Mouse (Mus musculus) urinary bladder, postnatal 4 days (tissue): ENCODE data around the gene Eci1.
A peak's percentile ranks its signal among the peaks of the same experiment; 100 is the strongest.

Experiments
- DNase-seq, 2 experiments: peaks; one replicate each; pipeline ENCODE4 v3.0.0; 2021 to 2022; ENCODE audit warnings: low spot score in 2 of 2

Gene Eci1

GRCm38 (mm10) chr17:24472512-24472911 lies 46.1 kb downstream of the Eci1 start:
- no peak for DNase-seq

DNA sequence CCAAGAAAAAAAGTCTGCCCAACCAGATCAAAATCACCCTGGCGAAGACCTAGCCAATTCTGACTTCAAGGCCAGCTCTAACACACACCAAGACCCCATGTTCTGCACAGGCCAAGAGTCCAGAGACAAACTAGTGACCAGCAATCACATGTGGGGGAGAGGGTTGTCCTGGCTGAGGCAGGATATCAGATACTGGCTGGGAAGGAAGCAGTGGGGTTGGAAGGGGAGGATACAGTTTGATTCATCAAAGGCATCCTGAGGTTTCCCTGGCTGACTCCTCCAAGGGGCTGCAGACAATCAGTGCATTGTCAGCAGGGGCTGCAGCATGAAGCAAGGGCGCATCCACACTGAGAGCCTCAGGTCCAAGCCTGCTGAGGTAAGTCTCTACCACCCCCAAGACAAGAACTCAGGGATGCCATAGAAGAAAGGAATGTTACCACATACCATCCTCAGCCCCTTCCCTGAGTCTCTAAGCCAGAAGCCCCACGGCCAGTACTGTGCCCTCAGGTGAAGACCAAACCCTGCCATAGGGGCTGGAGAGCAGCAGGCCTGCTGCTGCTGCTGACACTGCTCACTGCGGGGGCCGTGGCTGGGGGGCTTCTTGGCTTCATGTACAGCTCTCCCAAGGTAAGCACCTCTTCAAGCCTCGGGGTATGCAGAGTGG lies 47.3 kb downstream of the Eci1 start, which contains the start of gene Bricd5:
TSS of gene Bricd5 (plus strand) at position 273 of the 664 bp plus-strand sequence.
- no peak for DNase-seq

DNA sequence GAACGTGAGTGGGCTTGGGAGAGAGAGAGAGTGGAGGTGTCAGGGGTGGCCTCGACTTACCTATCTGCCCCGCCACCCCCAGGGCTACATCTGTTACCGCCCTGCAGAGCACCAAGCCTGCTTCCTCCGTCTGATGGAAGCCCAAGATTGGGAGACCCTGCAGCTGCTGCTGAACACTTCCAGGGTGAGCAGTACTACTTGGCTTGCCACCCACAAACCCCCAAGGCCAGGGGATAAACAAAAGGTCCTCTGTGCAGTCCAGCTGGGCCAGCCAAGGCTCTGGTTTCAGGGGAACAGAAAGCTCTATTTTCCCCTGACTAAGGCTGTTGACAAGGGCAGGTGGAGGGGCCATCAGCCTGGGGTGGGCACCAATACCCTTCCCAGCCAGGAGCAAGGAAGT lies 48.1 kb downstream of the Eci1 start:
- DNase-seq: no peak

DNA sequence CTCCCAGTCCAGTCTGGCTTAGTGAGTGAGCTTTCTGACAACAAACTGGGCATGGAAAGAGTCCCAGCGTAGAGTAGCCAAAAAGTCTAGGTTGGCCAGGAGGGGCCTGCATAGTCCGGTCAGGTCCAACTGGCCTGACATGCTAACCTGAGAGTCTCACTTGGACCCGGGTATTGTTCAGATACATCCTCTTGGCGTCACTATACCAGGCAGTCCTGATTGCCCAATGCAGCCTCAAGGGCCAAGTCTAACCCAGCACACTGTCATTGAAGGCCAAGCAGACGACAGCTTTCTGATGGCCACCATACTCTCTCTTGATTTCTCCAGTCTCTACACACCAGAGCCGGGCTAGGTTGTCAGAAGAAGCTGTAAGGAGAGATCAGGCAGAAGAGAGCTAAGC lies 49.1 kb downstream of the Eci1 start:
- DNase-seq: no peak

- no peak for DNase-seq
Observed at GRCm38 (mm10) chr17:24476022-24476776, 49.8 kb downstream of the Eci1 start.

DNA sequence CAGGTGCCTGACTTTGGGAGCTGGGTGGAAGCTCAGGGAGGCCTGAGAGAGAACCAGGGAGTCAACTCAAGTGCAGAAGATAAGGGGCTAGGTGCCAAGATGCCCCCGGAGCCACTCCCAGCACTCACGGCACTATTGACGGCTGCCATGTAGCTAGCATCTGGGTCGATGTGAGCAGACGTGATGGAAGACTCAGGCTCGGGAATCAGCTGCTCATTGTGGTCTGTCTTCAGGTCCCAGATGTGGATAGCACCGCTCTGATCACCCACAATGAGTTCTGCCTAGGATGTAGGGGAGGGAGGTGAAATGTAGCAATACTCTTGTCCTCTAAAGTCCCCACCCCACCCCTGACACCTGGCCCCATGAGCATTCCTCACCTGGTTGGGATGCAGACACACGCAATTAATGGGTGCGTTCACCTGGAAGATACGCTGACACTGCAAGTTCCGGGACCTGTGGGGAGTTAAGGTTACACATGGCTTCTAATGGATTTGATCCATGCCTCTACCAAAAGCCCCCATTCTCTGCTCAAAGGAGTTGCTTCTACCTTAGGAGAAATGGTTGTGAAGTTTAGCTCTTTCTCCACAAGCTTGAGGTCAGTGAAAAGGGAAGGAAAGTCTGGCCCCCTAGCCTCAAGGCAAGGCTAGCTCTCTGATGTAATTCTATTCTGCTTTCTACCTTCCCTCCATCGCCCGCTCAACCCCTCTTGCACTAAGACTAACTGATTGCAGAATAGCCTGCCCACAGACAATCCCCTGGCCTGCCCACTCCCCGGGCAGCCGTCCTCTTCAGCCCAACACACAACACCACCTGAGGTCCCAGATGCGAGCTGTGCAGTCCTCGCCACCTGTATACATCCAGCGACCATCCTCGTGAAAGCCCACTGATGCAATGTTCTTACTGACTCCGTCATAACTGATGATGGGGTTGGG lies 50.9 kb downstream of the Eci1 start:
- DNase-seq: no peak

- DNase-seq: no peak
Observed at GRCm38 (mm10) chr17:24477985-24478600, 51.7 kb downstream of the Eci1 start.

GRCm38 (mm10) chr17:24478663-24479380 lies 52.4 kb downstream of the Eci1 start, which contains the start of gene Mlst8:
Mlst8 (minus strand) TSS chr17:24479078.
- DNase-seq: peak; percentile 95 to 98

DNA sequence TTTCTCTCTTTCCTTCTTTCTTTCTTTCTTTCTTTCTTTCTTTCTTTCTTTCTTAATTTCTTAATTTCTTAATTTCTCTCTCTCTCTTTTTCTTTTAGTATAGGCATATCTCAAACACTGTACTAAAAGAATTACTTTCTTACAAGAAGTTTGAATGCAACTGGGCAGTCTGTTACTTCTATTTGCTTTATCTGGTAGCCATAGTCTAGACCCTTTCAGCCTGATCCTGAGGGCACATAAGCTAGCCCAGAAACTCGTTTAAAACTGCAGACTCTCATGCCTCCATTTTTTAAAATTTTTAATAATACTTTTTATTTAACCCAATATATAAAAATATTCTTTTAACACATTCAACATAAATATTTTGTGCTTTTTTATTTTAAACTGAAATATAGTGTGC lies 53.0 kb downstream of the Eci1 start:
- DNase-seq: no peak

- DNase-seq: no peak
Observed at GRCm38 (mm10) chr17:24480201-24480826, 53.9 kb downstream of the Eci1 start.

- DNase-seq: no peak
Observed at GRCm38 (mm10) chr17:24481027-24481815, 54.8 kb downstream of the Eci1 start.

DNA sequence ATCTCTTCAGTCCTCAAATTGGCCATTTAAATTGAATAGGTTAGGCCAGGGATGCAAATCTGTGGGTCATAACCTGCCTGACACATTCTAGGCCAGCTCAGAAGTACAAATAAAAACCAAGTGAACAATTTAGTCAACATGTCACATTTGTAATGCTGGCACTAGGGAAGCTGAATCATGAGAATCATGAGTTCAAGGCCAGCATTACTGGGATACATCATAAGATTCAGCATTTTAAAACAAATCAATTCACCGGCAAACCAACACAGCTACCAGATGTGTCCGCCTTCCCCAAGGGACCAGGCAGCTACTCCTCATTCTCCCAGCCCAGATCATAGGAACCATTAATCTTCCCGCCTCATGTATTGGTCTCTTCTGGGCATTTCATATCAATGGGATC lies 57.1 kb downstream of the Eci1 start:
- no peak for DNase-seq

- no peak for DNase-seq
Observed at GRCm38 (mm10) chr17:24485090-24485860, 58.8 kb downstream of the Eci1 start.

- no peak for DNase-seq
Observed at GRCm38 (mm10) chr17:24488186-24488661, 61.8 kb downstream of the Eci1 start, which contains the start of gene Caskin1. Caskin1 (plus strand) TSS chr17:24488601.

DNA sequence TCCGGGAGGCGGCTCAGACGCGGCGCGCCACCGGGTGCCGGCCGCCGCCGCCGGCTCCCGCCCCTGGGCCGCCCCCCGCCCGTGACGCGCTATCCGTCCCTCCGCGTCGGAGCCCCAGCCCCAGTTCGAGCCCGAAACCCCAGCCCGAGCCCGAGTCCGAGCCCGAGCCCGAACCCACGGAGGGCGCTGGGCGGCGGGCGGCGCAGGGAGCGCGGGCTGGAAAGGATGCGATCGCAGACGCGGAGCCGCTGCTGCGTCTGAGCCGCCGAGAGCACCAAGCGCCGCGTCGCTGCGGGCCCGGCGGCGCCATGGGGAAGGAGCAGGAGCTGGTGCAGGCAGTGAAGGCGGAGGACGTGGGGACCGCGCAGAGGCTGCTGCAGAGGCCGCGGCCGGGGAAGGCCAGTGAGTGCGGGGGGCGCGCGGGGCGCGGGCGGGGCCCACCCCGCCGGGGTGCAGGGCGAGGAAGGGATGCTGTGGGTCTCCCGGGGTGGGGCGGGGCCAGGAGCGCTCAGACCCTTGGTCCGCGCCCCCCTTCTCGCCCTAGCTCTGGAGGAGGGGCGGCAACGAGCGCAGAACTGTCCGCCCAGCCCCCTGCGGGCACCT lies 62.3 kb downstream of the Eci1 start:
- DNase-seq: no peak
